Mouse (Mus musculus) testis, adult 10 weeks (tissue): ENCODE measurements around the gene Cutc. TPM values are rescaled to one million over a fixed set of nuclear protein-coding genes. Genes with fewer than 3 reads are reported as not detected.

Source experiments
- polyA plus RNA-seq: library from polyadenylated mRNA; stranded (reverse); fragments of 350-450 nt; fragmentation: Illumina TruSeq; extraction: RNeasy Lipid Tissue Mini Kit (QIAGEN cat#74804); gene quantifications from one replicate; pipeline ENCODE4 v1.2.3, GENCODE M21; 2014; ENCODE audit warnings: low read depth, low replicate concordance

Cutc gene
- 72.9 TPM for polyA plus RNA-seq

GRCm38 (mm10) chr19:43752489-43753225 is at the start of gene Cutc, which contains the start of gene Cox15:
Cutc (plus strand) TSS chr19:43752996.
Cox15 (minus strand) TSS chr19:43753000.

GRCm38 (mm10) chr19:43781980-43782379 is 29.2 kb downstream of the Cutc start, which contains the start of gene Abcc2:
Abcc2 (plus strand) TSS chr19:43782192.

Other genes starting within 250 kb of the Cutc start
- 2.8 TPM for gene Got1, start 228.4 kb upstream of the Cutc start, polyA plus RNA-seq
- gene Nkx2-3, start 140.7 kb upstream of the Cutc start, polyA plus RNA-seq = not detected
- 5.7 TPM for gene Slc25a28, start 78.1 kb upstream of the Cutc start, polyA plus RNA-seq
- gene Entpd7, start 63.3 kb upstream of the Cutc start, polyA plus RNA-seq = 0.55 TPM
- 3.9 TPM for gene Cox15, start within 50 bp of the Cutc start, polyA plus RNA-seq
- gene Abcc2, start 29.2 kb downstream of the Cutc start, polyA plus RNA-seq = 0.34 TPM
- 4.2 TPM for gene Dnmbp, start 187.2 kb downstream of the Cutc start, polyA plus RNA-seq
- gene Cpn1, start 233.6 kb downstream of the Cutc start, polyA plus RNA-seq = 0.91 TPM